Mouse (Mus musculus) bone marrow macrophage, adult 2 months (primary cell): ENCODE results near the gene D6Ertd527e. TPM values are rescaled to one million over a fixed set of nuclear protein-coding genes. Genes with fewer than 3 reads are reported as not detected.

Experiments used
- H3K27ac ChIP-seq: 2 replicates; pipeline ENCODE4 v1.5.1; 2012; ENCODE audit warnings: low read depth, low read length; ENCODE audit not compliant: insufficient read depth
- H3K4me1 ChIP-seq: 2 replicates; pipeline ENCODE4 v1.6.1; 2012; ENCODE audit warnings: low read length; ENCODE audit not compliant: control insufficient read depth, insufficient read depth
- H3K4me3 ChIP-seq: 2 replicates; pipeline ENCODE4 v1.5.1; 2012; ENCODE audit warnings: mild to moderate bottlenecking, low read length, moderate library complexity; ENCODE audit not compliant: insufficient read depth
- CTCF ChIP-seq: IDR thresholded peaks from 2 replicates; pipeline ENCODE4 v1.5.1; 2012; ENCODE audit warnings: low read depth, mild to moderate bottlenecking, low read length, moderate library complexity
- POLR2A ChIP-seq: IDR thresholded peaks from 2 replicates; pipeline ENCODE4 v1.6.1; 2012; ENCODE audit warnings: mild to moderate bottlenecking, low read depth, low read length, borderline replicate concordance
- polyA plus RNA-seq: library from polyadenylated mRNA; stranded (reverse); fragments of >200 nt; gene quantifications from 2 replicates; pipeline ENCODE4 v1.2.4, GENCODE M21; 2012; ENCODE audit not compliant: missing spikeins, insufficient read depth, insufficient read length

The D6Ertd527e gene
- polyA plus RNA-seq, 1 experiment = not detected

DNA sequence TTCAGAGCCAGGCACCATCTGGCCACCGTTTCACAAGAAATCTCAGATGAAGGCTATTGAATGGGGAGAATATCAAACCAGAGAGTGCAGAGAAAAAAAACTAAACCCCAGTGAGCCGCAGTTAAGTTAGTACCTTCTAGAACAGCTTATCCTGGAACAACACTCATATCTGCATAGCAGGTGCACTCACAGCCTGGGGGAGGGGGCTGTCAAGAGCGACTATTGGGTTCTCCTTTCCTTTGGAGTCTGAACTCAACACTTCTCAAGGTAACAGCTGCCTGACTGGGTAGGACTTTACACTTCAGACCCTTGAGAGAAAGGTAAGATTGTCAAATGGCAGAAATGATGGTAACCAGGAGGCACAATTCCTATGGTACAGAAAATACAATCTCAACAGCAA lies 43.4 kb downstream of the D6Ertd527e start:
- no peak overlapping the region for H3K4me3 ChIP-seq
- TF ChIP-seq POLR2A = no peak
- no peak for TF ChIP-seq CTCF
- H3K27ac ChIP-seq = no peak overlapping the region
- H3K4me1 ChIP-seq = peaks cover 8% of the 10 kb centered on the region

DNA sequence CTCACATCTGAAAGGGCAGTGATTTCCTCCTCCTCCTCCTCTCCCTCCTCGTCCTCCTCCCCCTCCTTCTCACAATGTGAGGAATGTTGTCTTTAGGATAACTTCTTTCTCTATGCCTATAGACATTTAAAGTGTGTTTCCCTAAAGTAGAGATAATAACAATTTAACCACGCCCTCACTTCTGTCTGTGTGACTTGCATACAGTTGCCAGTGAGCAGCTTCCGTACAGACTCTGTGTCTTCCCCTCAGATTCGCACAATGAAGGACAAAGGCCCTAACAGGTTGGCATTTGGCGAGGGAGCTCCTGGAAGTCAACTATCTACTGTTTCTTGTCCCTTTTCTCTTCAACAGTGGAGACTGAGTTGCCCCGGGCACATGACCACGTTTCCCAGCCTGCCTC lies 45.9 kb downstream of the D6Ertd527e start:
- H3K4me3 ChIP-seq = no peak overlapping the region
- peaks cover 14% of the 10 kb centered on the region for H3K4me1 ChIP-seq
- no peak for TF ChIP-seq POLR2A
- no peak for TF ChIP-seq CTCF
- no peak overlapping the region for H3K27ac ChIP-seq

DNA sequence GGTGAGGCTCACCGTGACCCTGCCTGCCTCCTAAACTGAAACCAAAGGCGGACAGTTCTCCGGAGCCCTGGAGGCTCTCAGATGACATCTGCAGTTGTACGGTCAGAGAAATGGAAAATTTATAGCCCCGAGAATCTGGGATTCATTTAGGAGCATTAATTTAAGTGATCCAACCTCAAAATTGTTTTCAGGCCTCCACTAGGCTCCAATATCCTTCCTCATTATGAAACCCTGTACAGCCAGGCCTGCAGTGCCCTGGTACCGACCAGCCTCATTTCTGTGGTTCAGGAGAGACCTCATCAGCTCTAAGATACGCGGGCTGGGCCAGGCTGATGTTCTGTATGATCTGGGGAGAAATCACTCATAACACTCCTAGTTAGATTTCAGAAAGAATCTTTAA lies 46.9 kb downstream of the D6Ertd527e start:
- TF ChIP-seq CTCF (no peak), POLR2A (no peak)
- Histone ChIP-seq H3K27ac (no peak overlapping the region), H3K4me1 (peaks cover 14% of the 10 kb centered on the region), H3K4me3 (no peak overlapping the region)

DNA sequence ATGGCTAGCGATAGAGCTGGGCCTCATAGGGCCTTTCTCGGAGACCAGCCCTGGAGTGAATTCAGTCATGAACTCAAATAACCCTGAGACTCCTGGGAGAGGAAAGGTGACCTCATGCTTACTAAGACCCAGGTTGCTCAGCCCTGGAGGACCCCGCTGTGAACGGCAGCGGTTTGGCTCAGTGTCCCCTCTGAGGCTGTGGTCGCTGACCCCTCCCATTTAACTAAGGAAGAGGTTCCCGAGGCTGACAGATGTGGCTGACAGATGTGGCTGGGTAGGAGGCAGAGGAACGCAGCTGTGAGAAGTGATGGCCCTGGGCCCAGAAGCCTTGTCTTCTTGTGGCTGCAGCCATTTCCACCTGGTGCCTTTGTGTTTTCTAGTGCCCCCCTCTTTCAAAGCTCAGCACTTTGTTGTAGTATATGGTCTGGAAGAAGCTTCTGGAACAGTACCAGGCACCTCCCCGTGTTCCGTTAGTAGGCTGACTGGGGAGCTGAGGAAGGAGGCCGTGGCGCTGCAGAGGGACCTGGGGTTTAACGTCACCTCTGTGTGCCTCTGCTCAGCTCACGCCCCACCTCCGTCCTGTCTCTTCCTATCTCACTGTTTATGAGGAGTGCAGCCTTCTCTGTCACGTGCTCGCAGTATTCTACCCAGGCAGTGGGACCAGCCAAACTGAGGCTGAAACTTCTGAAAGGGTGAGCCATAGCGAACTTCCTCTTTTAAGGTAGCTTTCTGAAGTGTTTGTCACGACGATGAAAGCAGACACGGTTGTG lies 48.1 kb downstream of the D6Ertd527e start:
- Histone ChIP-seq H3K27ac (no peak overlapping the region), H3K4me1 (peaks cover 14% of the 10 kb centered on the region), H3K4me3 (no peak overlapping the region)
- TF ChIP-seq POLR2A (no peak), CTCF (no peak)

DNA sequence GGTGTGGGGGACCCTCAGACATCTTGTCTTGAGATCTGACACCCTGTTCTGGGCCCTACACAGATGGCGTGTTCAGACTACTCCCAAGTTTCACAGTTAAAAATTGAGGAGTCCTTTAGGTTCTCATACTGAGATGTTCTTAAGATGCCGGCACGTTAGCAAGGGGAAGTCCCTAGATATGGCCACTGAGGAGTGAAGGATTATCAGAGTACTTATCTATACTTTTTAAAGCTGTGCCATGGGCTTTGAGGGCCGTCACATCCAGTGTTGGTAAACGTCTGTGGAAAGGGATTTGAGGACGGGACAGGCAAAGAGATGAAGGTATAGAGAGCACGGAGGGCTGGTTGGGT lies 48.7 kb downstream of the D6Ertd527e start:
- TF ChIP-seq POLR2A = no peak
- no peak for TF ChIP-seq CTCF
- no peak overlapping the region for H3K27ac ChIP-seq
- no peak overlapping the region for H3K4me3 ChIP-seq
- peaks cover 14% of the 10 kb centered on the region for H3K4me1 ChIP-seq

DNA sequence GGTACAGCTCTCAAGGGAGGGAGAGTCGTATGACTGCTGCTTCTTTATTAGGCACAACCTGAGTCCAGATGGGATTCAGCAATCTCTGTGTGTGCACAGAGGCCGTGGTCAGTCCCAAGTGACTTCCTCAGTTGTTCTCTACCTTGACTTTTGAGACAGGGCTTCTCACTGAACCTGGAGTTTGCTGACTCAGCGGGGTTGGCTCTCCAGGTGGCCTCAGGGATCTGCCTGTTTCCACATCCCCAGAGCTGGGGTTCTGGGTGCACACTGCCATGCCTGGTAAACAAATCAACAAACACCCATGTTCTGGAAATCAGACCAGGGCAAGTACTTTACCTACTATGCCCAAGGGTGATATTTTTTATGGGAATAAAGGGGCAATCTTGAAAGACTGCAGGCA lies 49.3 kb downstream of the D6Ertd527e start:
- Histone ChIP-seq H3K4me3 (no peak overlapping the region), H3K27ac (no peak overlapping the region), H3K4me1 (peaks cover 14% of the 10 kb centered on the region)
- TF ChIP-seq POLR2A = no peak
- no peak for TF ChIP-seq CTCF

DNA sequence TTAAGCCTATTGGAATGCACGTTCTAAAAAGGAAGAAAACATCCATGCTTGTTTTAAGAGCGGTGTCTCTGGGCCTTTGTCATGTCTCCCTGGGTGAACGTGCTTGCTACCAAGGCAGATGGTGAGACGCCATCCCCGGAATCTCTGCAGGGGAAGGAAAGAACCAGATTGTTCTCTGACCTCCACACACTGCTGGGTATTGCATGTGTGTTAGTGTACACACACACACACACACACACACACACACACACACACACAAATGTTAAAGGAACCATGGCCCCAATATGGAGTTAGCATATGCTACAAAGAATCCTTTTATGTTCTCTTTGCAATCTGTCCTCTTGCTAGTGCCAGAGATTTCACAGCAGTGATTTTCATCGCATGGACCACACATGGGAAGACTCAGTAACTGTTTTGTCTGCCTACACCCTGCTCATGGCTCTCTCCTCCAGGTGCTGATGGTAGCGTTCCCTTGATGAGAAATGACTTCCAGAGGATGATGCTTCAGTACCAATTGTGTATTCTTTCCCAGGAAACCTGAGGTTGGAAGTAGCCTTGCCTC lies 53.6 kb downstream of the D6Ertd527e start:
- TF ChIP-seq POLR2A (no peak), CTCF (no peak)
- H3K27ac ChIP-seq = no peak overlapping the region
- H3K4me3 ChIP-seq = no peak overlapping the region
- peaks cover 5% of the 10 kb centered on the region for H3K4me1 ChIP-seq

DNA sequence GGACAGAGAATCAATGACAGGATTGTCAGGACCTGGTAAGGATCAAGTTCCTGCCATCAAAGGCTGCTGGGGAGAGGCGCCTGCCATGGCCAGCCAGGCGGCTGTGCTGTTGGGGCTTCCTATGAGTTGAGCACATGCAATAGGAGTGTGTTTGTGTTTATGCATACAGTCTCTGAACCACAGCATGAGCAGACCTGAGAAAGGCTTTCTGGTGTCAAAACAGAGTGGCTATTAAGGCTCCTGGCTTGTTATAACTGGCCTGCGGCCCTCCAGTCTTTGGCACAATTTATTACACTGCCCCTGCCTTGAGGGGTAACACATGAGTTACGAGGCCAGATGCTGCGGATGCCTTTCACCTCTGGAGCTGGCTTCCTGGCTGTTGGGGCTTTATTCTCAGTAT lies 55.6 kb downstream of the D6Ertd527e start:
- no peak overlapping the region for H3K27ac ChIP-seq
- TF ChIP-seq CTCF = no peak
- TF ChIP-seq POLR2A = no peak
- no peak overlapping the region for H3K4me3 ChIP-seq
- H3K4me1 ChIP-seq = 0 out of 2 replicates have a peak, but pooled peaks cover 2% of the 10 kb centered on the region

DNA sequence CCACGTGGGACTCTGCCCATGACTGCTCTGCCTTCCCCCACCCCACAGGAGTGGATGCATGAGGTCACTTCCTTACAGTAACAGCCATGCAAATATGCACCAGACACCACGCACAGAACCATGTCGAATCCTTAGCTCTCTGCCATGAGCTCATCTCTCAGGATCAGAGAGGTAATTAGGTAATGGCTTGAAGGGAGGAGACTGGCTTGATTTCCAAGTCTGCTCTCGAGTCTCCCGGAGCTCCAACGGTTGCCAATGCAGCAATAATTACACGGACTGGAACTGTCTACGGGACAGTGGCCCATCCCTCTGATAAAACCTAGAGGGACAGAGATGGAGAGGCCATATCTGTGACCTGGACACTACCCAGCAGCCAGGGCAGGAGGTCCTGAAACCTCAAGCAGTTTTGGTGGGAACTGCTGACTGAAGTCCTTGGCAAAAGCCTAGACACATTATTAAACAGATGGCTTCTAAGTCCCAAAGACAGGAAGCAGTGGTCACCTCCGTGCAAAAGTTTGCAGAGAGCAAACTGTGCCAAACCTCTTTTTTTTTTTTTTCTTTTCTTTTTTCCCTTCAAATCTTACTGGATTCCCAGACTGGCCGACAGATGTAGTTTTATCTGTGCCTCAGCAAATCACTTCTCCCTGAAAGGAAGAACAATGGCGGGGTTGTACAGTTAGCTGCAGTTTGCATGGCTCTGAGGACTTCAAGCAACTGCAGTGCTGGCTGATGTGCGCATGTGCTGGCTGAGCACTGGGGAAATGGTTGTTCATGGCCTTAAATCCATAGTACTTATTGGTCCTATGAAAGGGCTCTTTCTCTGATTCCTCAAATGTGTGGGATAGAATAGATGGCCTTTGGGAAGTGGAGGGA lies 57.1 kb downstream of the D6Ertd527e start:
- Histone ChIP-seq H3K27ac (no peak overlapping the region), H3K4me1 (0 out of 2 replicates have a peak, but pooled peaks cover 2% of the 10 kb centered on the region), H3K4me3 (no peak overlapping the region)
- TF ChIP-seq CTCF (no peak), POLR2A (no peak)

Other genes with a start within 250 kb of the D6Ertd527e start
- 69.6 and 75.2 TPM in 2 replicates for gene Nfu1, start 95.5 kb upstream of the D6Ertd527e start, polyA plus RNA-seq
- gene Gfpt1, start 61.9 kb upstream of the D6Ertd527e start, polyA plus RNA-seq = 14.4 and 14.6 TPM in 2 replicates
- 0.63 and 1.5 TPM in 2 replicates for gene Antxr1, start 231.1 kb downstream of the D6Ertd527e start, polyA plus RNA-seq
- gene Gkn1, start 246.2 kb downstream of the D6Ertd527e start, polyA plus RNA-seq = not detected in 2 replicates